Mouse (Mus musculus): ENCODE data around the gene Dnajc12. TPM values are rescaled to one million over a fixed set of nuclear protein-coding genes. Genes with fewer than 3 reads are reported as not detected.

Gene Dnajc12
- 2.8 TPM for total RNA-seq (2023)

GRCm38 (mm10) chr10:63382372-63383279 is at the start of gene Dnajc12:
TSS of gene Dnajc12 (plus strand) at chr10:63382443.

GRCm38 (mm10) chr10:63381498-63382280 is 554 bp upstream of the Dnajc12 start, which contains the start of gene Sirt1:
TSS of gene Sirt1 (minus strand) at chr10:63381704.

GRCm38 (mm10) chr10:63421739-63422735 is 39.8 kb downstream of the Dnajc12 start, which contains the start of gene Gm7075:
TSS of gene Gm7075 (minus strand) at chr10:63421789.

DNA sequence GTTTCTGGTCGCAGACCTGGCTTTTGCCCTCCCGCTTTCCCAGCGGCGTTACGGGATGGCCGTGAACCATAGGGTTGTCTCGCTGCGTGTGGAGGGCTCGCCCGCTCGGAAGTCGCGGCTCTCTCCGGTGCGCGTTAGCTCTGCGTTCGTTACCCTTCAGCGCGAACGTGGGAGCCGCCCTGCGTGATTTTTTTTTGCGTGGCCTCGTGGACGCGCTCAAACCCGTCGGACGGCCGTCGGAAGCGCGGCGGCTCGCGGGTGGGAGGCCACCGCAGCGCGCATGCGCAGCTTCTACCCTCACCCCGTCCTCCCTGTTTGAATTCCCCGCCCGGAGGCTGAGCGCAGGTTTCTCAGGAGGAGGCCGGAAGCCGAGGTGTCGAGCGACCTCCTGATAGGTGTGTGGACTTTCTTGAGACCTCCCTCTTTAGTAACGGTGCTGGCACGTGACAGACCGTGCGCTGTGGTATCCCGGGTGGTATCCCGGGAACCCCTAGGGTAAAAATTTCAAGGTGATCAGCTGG is 47.6 kb downstream of the Dnajc12 start, which contains the start of gene Ctnna3:
TSS of gene Ctnna3 (plus strand) at position 314 of the 521 bp plus-strand sequence.

Other genes starting within 250 kb of the Dnajc12 start
- gene Mypn, start 178.5 kb upstream of the Dnajc12 start, total RNA-seq (2023): not detected
- gene Herc4, start 138.6 kb upstream of the Dnajc12 start, total RNA-seq (2023): 127 TPM
- 54.6 TPM for gene Sirt1, start 739 bp upstream of the Dnajc12 start, total RNA-seq (2023)
- not detected for gene Gm7075, start 39.3 kb downstream of the Dnajc12 start, total RNA-seq (2023)
- gene Ctnna3, start 47.7 kb downstream of the Dnajc12 start, total RNA-seq (2023): not detected